Mouse (Mus musculus): ENCODE measurements around the gene Pigb. TPM values are rescaled to one million over a fixed set of nuclear protein-coding genes. Genes with fewer than 3 reads are reported as not detected.

The Pigb gene
- polyA plus RNA-seq, 1 experiment from 2014 or later: 10.3 TPM

GRCm38 (mm10) chr9:72985250-72986220, 54.6 kb downstream of the Pigb start, which contains the start of the genes Ccpg1os and Ccpg1:
Gene Ccpg1os, minus strand, starts transcription at chr9:72985382.
Gene Ccpg1, plus strand, starts transcription at chr9:72985429.
- peak; percentile 100 for ATAC-seq
- Histone ChIP-seq H3K27ac (peak within 1 kb of the TSS; percentile 91), H3K9me3 (no peaks in the 10 kb centered on the region), H3K4me1 (replicated peaks) (peaks cover 26% of the 10 kb centered on the region), H3K27me3 (no peaks in the 10 kb centered on the region), H3K4me3 (replicated peaks) (peak within 1 kb of the TSS; percentile 90), H3K9ac (replicated peaks) (peak within 1 kb of the TSS; percentile 90), H3K4me2 (replicated peaks) (peak within 1 kb of the TSS; percentile 91), H3K36me3 (no peaks in the 10 kb centered on the region)
- WGBS: under 1% methylated on average over 88 of the region's 88 CpGs

DNA sequence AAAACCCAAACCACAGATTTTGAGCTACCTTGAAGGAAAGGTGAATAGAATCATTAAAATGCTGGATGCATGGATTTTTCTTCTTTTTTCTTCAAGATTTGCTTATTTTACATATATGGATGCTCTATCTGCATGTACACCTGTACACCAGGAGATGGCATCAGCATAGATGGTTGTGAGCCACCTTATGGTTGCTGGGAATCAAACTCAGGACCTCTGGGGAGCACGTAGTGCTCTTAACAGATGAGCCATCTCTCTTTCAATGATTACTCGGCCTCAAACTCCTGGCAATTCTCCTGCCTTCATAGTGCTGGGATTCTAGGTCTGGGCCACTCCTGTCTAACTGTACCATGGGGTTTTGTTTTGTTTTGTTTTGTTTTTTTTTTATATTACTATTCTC, 57.1 kb downstream of the Pigb start:
- Histone ChIP-seq H3K4me1 (replicated peaks) (peaks cover 26% of the 10 kb centered on the region), H3K9me3 (no peaks in the 10 kb centered on the region), H3K27me3 (no peaks in the 10 kb centered on the region), H3K4me3 (replicated peaks) (no peak overlapping the region), H3K36me3 (no peaks in the 10 kb centered on the region), H3K27ac (no peak overlapping the region), H3K9ac (replicated peaks) (no peak overlapping the region), H3K4me2 (replicated peaks) (no peak overlapping the region)
- ATAC-seq: no peak
- WGBS: 58% methylated on average over 2 of the region's 2 CpGs

- no peaks in the 10 kb centered on the region for H3K36me3 ChIP-seq
- H3K4me2 ChIP-seq (replicated peaks): no peak overlapping the region
- ATAC-seq: no peak
- no peak overlapping the region for H3K9ac ChIP-seq (replicated peaks)
- no peak overlapping the region for H3K27ac ChIP-seq
- no peaks in the 10 kb centered on the region for H3K27me3 ChIP-seq
- H3K4me3 ChIP-seq (replicated peaks): no peak overlapping the region
- no peaks in the 10 kb centered on the region for H3K4me1 ChIP-seq (replicated peaks)
- no peaks in the 10 kb centered on the region for H3K9me3 ChIP-seq
- WGBS: 96% methylated on average over 1 of the region's 1 CpGs
Observed at GRCm38 (mm10) chr9:72975242-72975641, 64.9 kb downstream of the Pigb start.

DNA sequence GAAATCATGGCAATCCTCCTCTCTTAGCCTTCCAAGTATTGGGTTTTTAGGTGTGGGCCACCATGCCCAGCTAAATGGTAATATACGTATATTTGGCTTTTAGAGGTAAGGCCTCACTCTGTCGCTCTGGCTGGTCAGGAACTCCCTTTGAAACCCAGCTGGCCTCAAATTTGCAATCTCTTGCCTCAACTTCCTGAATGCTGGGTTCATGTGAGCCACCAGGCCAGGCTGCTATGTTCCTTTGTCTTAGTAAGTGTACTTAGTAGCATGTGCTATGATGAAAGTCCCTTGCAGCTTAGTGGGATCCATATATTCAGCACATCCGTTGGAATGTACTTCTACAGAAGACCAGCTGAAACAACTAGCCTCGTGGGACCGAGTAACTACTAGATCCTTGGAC, 65.4 kb downstream of the Pigb start:
- Histone ChIP-seq H3K9ac (replicated peaks) (no peak overlapping the region), H3K36me3 (no peaks in the 10 kb centered on the region), H3K4me3 (replicated peaks) (no peak overlapping the region), H3K27ac (no peak overlapping the region), H3K9me3 (no peaks in the 10 kb centered on the region), H3K4me1 (replicated peaks) (no peaks in the 10 kb centered on the region), H3K27me3 (no peaks in the 10 kb centered on the region), H3K4me2 (replicated peaks) (no peak overlapping the region)
- no peak for ATAC-seq
- 90% methylated on average over 5 of the region's 5 CpGs for WGBS

DNA sequence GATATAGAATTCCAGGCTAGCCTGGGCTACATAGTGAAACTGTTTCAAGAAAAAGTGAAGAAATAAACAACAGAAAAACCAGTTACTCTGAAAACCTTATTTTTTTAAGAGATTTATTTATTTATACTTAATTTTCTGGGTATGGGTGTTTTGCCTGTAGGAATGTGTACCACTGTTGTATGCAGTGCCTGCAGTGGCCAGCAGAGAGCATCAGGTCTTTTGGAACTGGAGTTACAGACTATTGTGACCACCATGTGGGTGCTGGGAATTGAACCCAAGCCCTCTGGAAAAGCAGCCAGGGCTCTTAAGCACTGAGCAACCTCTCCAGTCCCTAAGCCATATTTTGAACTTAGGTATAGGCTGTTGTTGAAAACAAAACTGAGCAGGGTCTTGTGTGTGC, 67.2 kb downstream of the Pigb start:
- Histone ChIP-seq H3K27ac (no peak overlapping the region), H3K27me3 (no peaks in the 10 kb centered on the region), H3K4me2 (replicated peaks) (no peak overlapping the region), H3K4me1 (replicated peaks) (no peaks in the 10 kb centered on the region), H3K9ac (replicated peaks) (no peak overlapping the region), H3K36me3 (no peaks in the 10 kb centered on the region), H3K9me3 (no peaks in the 10 kb centered on the region), H3K4me3 (replicated peaks) (no peak overlapping the region)
- ATAC-seq: no peak

DNA sequence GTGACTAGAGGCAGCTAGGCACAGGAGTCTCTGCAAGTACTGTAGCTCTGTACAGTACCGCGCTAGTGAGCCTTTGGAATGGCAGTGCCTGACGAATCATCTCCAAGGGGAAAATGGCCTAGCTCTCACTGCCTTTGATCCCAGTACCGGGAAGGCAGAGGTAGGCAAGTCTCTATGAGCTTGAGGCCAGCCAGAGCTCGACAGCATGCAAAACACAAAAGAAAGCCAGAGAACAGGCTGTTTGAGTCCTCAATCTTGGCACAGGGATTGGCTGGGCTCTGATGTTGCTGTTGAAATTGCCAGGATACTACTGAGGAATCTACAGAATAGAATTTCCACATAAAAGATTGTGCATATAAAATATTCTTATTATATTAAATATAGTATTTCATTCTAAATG, 67.7 kb downstream of the Pigb start:
- Histone ChIP-seq H3K4me3 (replicated peaks) (no peak overlapping the region), H3K9me3 (no peaks in the 10 kb centered on the region), H3K4me2 (replicated peaks) (no peak overlapping the region), H3K27ac (no peak overlapping the region), H3K9ac (replicated peaks) (no peak overlapping the region), H3K4me1 (replicated peaks) (no peaks in the 10 kb centered on the region), H3K27me3 (no peaks in the 10 kb centered on the region), H3K36me3 (no peaks in the 10 kb centered on the region)
- WGBS: 88% methylated on average over 5 of the region's 5 CpGs
- ATAC-seq: no peak

- no peak for ATAC-seq
- Histone ChIP-seq H3K4me1 (replicated peaks) (no peaks in the 10 kb centered on the region), H3K9ac (replicated peaks) (no peak overlapping the region), H3K9me3 (no peaks in the 10 kb centered on the region), H3K27me3 (no peaks in the 10 kb centered on the region), H3K4me2 (replicated peaks) (no peak overlapping the region), H3K27ac (no peak overlapping the region), H3K4me3 (replicated peaks) (no peak overlapping the region), H3K36me3 (no peaks in the 10 kb centered on the region)
- 68% methylated on average over 7 of the region's 7 CpGs for WGBS
Observed at GRCm38 (mm10) chr9:72969874-72970273, 70.3 kb downstream of the Pigb start.

DNA sequence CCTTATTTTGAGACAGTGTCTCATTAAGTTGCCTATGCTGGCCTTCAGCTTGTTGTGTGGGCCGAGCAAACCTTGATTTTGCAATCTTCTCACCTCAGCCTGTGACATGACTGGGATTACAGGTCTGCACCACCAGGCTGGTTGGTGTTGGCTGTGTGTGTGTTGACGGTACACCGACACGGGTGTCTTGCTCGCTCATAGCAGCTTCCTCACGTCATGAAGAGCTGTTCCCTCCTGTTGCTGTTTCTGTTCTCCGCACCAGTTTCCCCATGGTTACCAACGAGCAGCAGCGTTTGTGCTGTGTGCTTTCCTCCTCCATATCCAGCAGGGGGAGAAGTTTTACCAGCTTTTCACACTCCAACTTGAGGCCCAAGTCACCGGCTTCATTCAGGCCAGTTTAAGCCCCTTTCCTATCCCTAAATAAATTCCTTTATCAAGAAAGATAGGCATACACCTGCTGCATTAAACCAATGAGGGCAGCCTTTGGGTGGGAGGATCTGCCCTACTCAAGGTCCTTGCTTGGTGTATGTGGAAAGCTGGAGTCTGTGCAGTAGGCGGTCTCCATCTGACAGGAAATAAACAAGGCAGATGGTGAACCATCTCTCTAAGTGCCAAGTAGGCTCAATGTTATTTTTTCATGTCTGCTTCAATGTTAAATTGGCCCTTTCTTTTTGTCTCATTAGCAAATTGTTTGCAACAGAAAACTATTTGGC, 71.7 kb downstream of the Pigb start:
- WGBS: 32% methylated on average over 11 of the region's 11 CpGs
- H3K9me3 ChIP-seq: no peaks in the 10 kb centered on the region
- ATAC-seq: peak; percentile 53; the same call in 1 of the 2 replicates
- H3K4me3 ChIP-seq (replicated peaks): no peak overlapping the region
- H3K4me1 ChIP-seq (replicated peaks): no peaks in the 10 kb centered on the region
- 0 out of 2 replicates have a peak overlapping the region, but pooled peaks have one; percentile 16 for H3K9ac ChIP-seq (replicated peaks)
- H3K4me2 ChIP-seq (replicated peaks): no peak overlapping the region
- H3K36me3 ChIP-seq: no peaks in the 10 kb centered on the region
- no peaks in the 10 kb centered on the region for H3K27me3 ChIP-seq
- H3K27ac ChIP-seq: no peak overlapping the region

GRCm38 (mm10) chr9:72961959-72962358, 78.2 kb downstream of the Pigb start:
- Histone ChIP-seq H3K36me3 (no peaks in the 10 kb centered on the region), H3K27me3 (no peaks in the 10 kb centered on the region), H3K9ac (replicated peaks) (no peak overlapping the region), H3K27ac (no peak overlapping the region), H3K4me3 (replicated peaks) (no peak overlapping the region), H3K4me2 (replicated peaks) (no peak overlapping the region), H3K9me3 (no peaks in the 10 kb centered on the region), H3K4me1 (replicated peaks) (peaks cover 9% of the 10 kb centered on the region)
- ATAC-seq: no peak
- 78% methylated on average over 15 of the region's 15 CpGs for WGBS

- 81% methylated on average over 8 of the region's 8 CpGs for WGBS
- ATAC-seq: no peak
- no peak overlapping the region for H3K9ac ChIP-seq (replicated peaks)
Observed at GRCm38 (mm10) chr9:72961346-72961745, 78.8 kb downstream of the Pigb start.

GRCm38 (mm10) chr9:72958521-72959450, 81.4 kb downstream of the Pigb start, which contains the start of the genes Dyx1c1 and Gm44503:
Gene Dyx1c1, plus strand, starts transcription at chr9:72958785.
Gene Gm44503, plus strand, starts transcription at chr9:72958852.
- H3K27me3 ChIP-seq: no peaks in the 10 kb centered on the region
- H3K9ac ChIP-seq (replicated peaks): peak within 1 kb of the TSS; percentile 57
- peak within 1 kb of the TSS; percentile 65 for H3K4me2 ChIP-seq (replicated peaks)
- ATAC-seq: peak; percentile 98
- H3K36me3 ChIP-seq: no peaks in the 10 kb centered on the region
- H3K4me3 ChIP-seq (replicated peaks): peak within 1 kb of the TSS; percentile 58
- H3K27ac ChIP-seq: 0 out of 2 replicates have a peak within 1 kb of the TSS, but pooled peaks have one; percentile 14
- peaks cover 9% of the 10 kb centered on the region for H3K4me1 ChIP-seq (replicated peaks)
- H3K9me3 ChIP-seq: no peaks in the 10 kb centered on the region
- 2% methylated on average over 43 of the region's 43 CpGs for WGBS

More at GRCm38 (mm10) chr9:72961346-72961745, 78.8 kb downstream of the Pigb start:
- Histone ChIP-seq H3K4me1 (replicated peaks) (peaks cover 9% of the 10 kb centered on the region), H3K27me3 (no peaks in the 10 kb centered on the region), H3K9me3 (no peaks in the 10 kb centered on the region), H3K27ac (no peak overlapping the region), H3K36me3 (no peaks in the 10 kb centered on the region), H3K4me3 (replicated peaks) (no peak overlapping the region), H3K4me2 (replicated peaks) (no peak overlapping the region)
